Mouse (Mus musculus): Measurements from ENCODE around the gene Tmem30b.
A peak's percentile ranks its signal among the peaks of the same experiment; 100 is the strongest.

Gene Tmem30b

GRCm38 (mm10) chr12:73517768-73518167 is 28.4 kb downstream of the Tmem30b start:
- no peak for DNase-seq (ENCODE audit: low read depth in 1 of 2, low spot score in 2 of 2)

- peak; percentile 17 to 21 for DNase-seq (ENCODE audit: low read depth in 1 of 2, low spot score in 2 of 2)
Observed at GRCm38 (mm10) chr12:73517022-73517709, 29.0 kb downstream of the Tmem30b start.

- DNase-seq (ENCODE audit: low read depth in 1 of 2, low spot score in 2 of 2), result no peak
Observed at GRCm38 (mm10) chr12:73516516-73516915, 29.7 kb downstream of the Tmem30b start.

GRCm38 (mm10) chr12:73514722-73515121 is 31.5 kb downstream of the Tmem30b start:
- no peak for DNase-seq (ENCODE audit: low read depth in 1 of 2, low spot score in 2 of 2)

GRCm38 (mm10) chr12:73513958-73514357 is 32.2 kb downstream of the Tmem30b start:
- no peak for DNase-seq (ENCODE audit: low read depth in 1 of 2, low spot score in 2 of 2)

GRCm38 (mm10) chr12:73511467-73512047 is 34.6 kb downstream of the Tmem30b start:
- DNase-seq (ENCODE audit: low read depth in 1 of 2, low spot score in 2 of 2), result no peak

- DNase-seq (ENCODE audit: low read depth in 1 of 2, low spot score in 2 of 2), result no peak
Observed at GRCm38 (mm10) chr12:73507105-73507504, 39.1 kb downstream of the Tmem30b start.

- DNase-seq (ENCODE audit: low read depth in 1 of 2, low spot score in 2 of 2), result no peak
Observed at GRCm38 (mm10) chr12:73506648-73507047, 39.5 kb downstream of the Tmem30b start.

- no peak for DNase-seq (ENCODE audit: low read depth in 1 of 2, low spot score in 2 of 2)
Observed at GRCm38 (mm10) chr12:73500689-73501326, 45.4 kb downstream of the Tmem30b start.

GRCm38 (mm10) chr12:73495172-73495571 is 51.0 kb downstream of the Tmem30b start:
- no peak for DNase-seq (ENCODE audit: low read depth in 1 of 2, low spot score in 2 of 2)

GRCm38 (mm10) chr12:73493929-73494530 is 52.2 kb downstream of the Tmem30b start:
- no peak for DNase-seq (ENCODE audit: low read depth in 1 of 2, low spot score in 2 of 2)

Measured in monocyte, adult 2 months (primary cell).